Mouse (Mus musculus) heart, embryonic 12.5 days (tissue): ENCODE data around the gene Sept9. TPM values are rescaled to one million over a fixed set of nuclear protein-coding genes. Genes with fewer than 3 reads are reported as not detected.
A peak's percentile ranks its signal among the peaks of the same experiment; 100 is the strongest.
"Not testable (repeated sequence)": the region's sequence is repeated elsewhere in the genome, so short reads cannot be mapped to it uniquely, and the experiment has no call there.

Experiments
- ATAC-seq: fragments of 200-750 bp; cut with Nextera tagmentation; 2 replicates; pipeline ENCODE4 v1.8.0; 2017; ENCODE audit warnings: moderate TSS enrichment, moderate library complexity; ENCODE audit not compliant: insufficient number of reproducible peaks, low FRiP score
- H3K27ac ChIP-seq: fragments of 300-500 bp; sonication (generic); 2 replicates; pipeline ENCODE4 v1.5.1; 2016; ENCODE audit warnings: mild to moderate bottlenecking, moderate library complexity; ENCODE audit not compliant: poor library complexity, severe bottlenecking
- H3K27me3 ChIP-seq: fragments of 300-500 bp; sonication (generic); replicated peaks from 2 replicates; pipeline ENCODE4 v1.6.1; 2016; ENCODE audit warnings: mild to moderate bottlenecking, moderate library complexity
- H3K36me3 ChIP-seq: fragments of 300-500 bp; sonication (generic); 2 replicates; pipeline ENCODE4 v1.6.1; 2016; ENCODE audit warnings: mild to moderate bottlenecking, moderate library complexity
- H3K4me1 ChIP-seq: fragments of 300-500 bp; sonication (generic); replicated peaks from 2 replicates; pipeline ENCODE4 v1.6.1; 2016; ENCODE audit warnings: mild to moderate bottlenecking
- H3K4me2 ChIP-seq: fragments of 300-500 bp; sonication (generic); 2 replicates; pipeline ENCODE4 v1.6.1; 2016; ENCODE audit warnings: mild to moderate bottlenecking, moderate library complexity
- H3K4me3 ChIP-seq: fragments of 300-500 bp; sonication (generic); 2 replicates; pipeline ENCODE4 v1.5.1; 2016; ENCODE audit warnings: mild to moderate bottlenecking
- H3K9ac ChIP-seq: fragments of 300-500 bp; sonication (generic); 2 replicates; pipeline ENCODE4 v1.6.1; 2016; ENCODE audit warnings: mild to moderate bottlenecking, moderate library complexity
- H3K9me3 ChIP-seq: fragments of 300-500 bp; sonication (generic); replicated peaks from 2 replicates; pipeline ENCODE4 v1.6.1; 2016; ENCODE audit warnings: mild to moderate bottlenecking, moderate library complexity
- WGBS: fragments of 180-500 bp; shearing (Covaris S2); methylation state at CpG from one replicate; pipeline ENCODE4 v1.1.7; 2016; 5-methylcytosine and 5-hydroxymethylcytosine counted together
- polyA plus RNA-seq: library from polyadenylated mRNA; unstranded; fragments of >200 nt; fragmentation: Nextera tagmentation; extraction: Ambion mirVana; gene quantifications from 2 replicates; pipeline ENCODE4 v1.2.1, GENCODE M21; 2016

Sept9 gene
- polyA plus RNA-seq, 1 experiment from 2014 or later: 103 TPM

GRCm38 (mm10) chr11:117323976-117324574 lies 124.6 kb downstream of the Sept9 start:
- no peaks in the 10 kb centered on the region for H3K36me3 ChIP-seq
- WGBS: 74% methylated on average over 12 of the region's 12 CpGs
- H3K9me3 ChIP-seq: no peaks in the 10 kb centered on the region
- no peak overlapping the region for H3K9ac ChIP-seq
- H3K4me2 ChIP-seq: no peak overlapping the region
- no peak overlapping the region for H3K27ac ChIP-seq
- ATAC-seq: no peak
- peaks cover 82% of the 10 kb centered on the region for H3K4me1 ChIP-seq
- no peak overlapping the region for H3K4me3 ChIP-seq
- H3K27me3 ChIP-seq: no peaks in the 10 kb centered on the region

GRCm38 (mm10) chr11:117324718-117325117 lies 125.3 kb downstream of the Sept9 start:
- WGBS: 90% methylated on average over 5 of the region's 5 CpGs

DNA sequence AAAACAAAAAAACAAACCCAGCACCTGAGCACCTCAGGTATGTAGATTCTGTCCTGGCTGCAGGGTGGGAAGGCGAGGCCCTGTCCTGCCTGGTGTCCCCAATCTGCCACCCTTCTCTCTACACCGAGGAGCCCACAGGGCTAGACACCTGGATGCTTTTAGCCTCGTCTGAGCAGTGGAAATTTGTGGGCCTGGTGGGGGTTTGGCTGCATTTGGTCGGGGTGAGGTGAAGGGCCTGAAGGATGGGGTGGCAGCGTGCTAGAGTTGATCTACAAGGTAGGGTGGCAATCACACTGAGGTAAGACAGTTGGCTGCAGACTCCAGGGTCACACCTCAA lies 125.6 kb downstream of the Sept9 start:
- no peak overlapping the region for H3K4me2 ChIP-seq
- no peaks in the 10 kb centered on the region for H3K36me3 ChIP-seq
- no peak overlapping the region for H3K4me3 ChIP-seq
- 65% methylated on average over 5 of the region's 5 CpGs for WGBS
- H3K9me3 ChIP-seq: no peaks in the 10 kb centered on the region
- peaks cover 74% of the 10 kb centered on the region for H3K4me1 ChIP-seq
- no peak overlapping the region for H3K27ac ChIP-seq
- H3K9ac ChIP-seq: no peak overlapping the region
- no peaks in the 10 kb centered on the region for H3K27me3 ChIP-seq
- ATAC-seq: no peak

More at GRCm38 (mm10) chr11:117324718-117325117, 125.3 kb downstream of the Sept9 start:
- ATAC-seq, H3K27me3 ChIP-seq, H3K9me3 ChIP-seq, H3K27ac ChIP-seq, H3K4me3 ChIP-seq, H3K4me2 ChIP-seq, H3K36me3 ChIP-seq, H3K9ac ChIP-seq: not testable (repeated sequence)
- peaks cover 76% of the 10 kb centered on the region for H3K4me1 ChIP-seq

GRCm38 (mm10) chr11:117325468-117326139 lies 126.1 kb downstream of the Sept9 start:
- no peak overlapping the region for H3K4me3 ChIP-seq
- 41% methylated on average over 12 of the region's 12 CpGs for WGBS
- H3K4me1 ChIP-seq: peaks cover 74% of the 10 kb centered on the region
- H3K4me2 ChIP-seq: no peak overlapping the region
- no peak overlapping the region for H3K27ac ChIP-seq
- H3K36me3 ChIP-seq: no peaks in the 10 kb centered on the region
- H3K9ac ChIP-seq: no peak overlapping the region
- H3K27me3 ChIP-seq: no peaks in the 10 kb centered on the region
- ATAC-seq: peak; percentile 20; the same call in 1 of the 2 replicates
- no peaks in the 10 kb centered on the region for H3K9me3 ChIP-seq

- no peak overlapping the region for H3K4me3 ChIP-seq
- no peak overlapping the region for H3K4me2 ChIP-seq
- H3K36me3 ChIP-seq: no peaks in the 10 kb centered on the region
- H3K4me1 ChIP-seq: peaks cover 76% of the 10 kb centered on the region
- H3K9ac ChIP-seq: no peak overlapping the region
- no peak overlapping the region for H3K27ac ChIP-seq
- ATAC-seq: no peak
- H3K27me3 ChIP-seq: no peaks in the 10 kb centered on the region
- H3K9me3 ChIP-seq: no peaks in the 10 kb centered on the region
- 63% methylated on average over 4 of the region's 4 CpGs for WGBS
These were observed 126.8 kb downstream of the Sept9 start for GRCm38 (mm10) chr11:117326140-117326725.

- no peaks in the 10 kb centered on the region for H3K27me3 ChIP-seq
- H3K36me3 ChIP-seq: no peaks in the 10 kb centered on the region
- 0 out of 2 replicates have a peak overlapping the region, but pooled peaks have one; percentile 11 for H3K9ac ChIP-seq
- 64% methylated on average over 16 of the region's 16 CpGs for WGBS
- no peak overlapping the region for H3K4me2 ChIP-seq
- no peak overlapping the region for H3K27ac ChIP-seq
- H3K4me3 ChIP-seq: no peak overlapping the region
- no peak for ATAC-seq
- H3K4me1 ChIP-seq: peaks cover 78% of the 10 kb centered on the region
- H3K9me3 ChIP-seq: no peaks in the 10 kb centered on the region
These were observed 127.6 kb downstream of the Sept9 start for GRCm38 (mm10) chr11:117326867-117327600.

GRCm38 (mm10) chr11:117327633-117328032 lies 128.2 kb downstream of the Sept9 start:
- no peaks in the 10 kb centered on the region for H3K9me3 ChIP-seq
- H3K4me2 ChIP-seq: no peak overlapping the region
- 81% methylated on average over 5 of the region's 5 CpGs for WGBS
- no peaks in the 10 kb centered on the region for H3K36me3 ChIP-seq
- H3K4me3 ChIP-seq: no peak overlapping the region
- H3K27ac ChIP-seq: no peak overlapping the region
- peaks cover 76% of the 10 kb centered on the region for H3K4me1 ChIP-seq
- no peak for ATAC-seq
- H3K9ac ChIP-seq: no peak overlapping the region
- H3K27me3 ChIP-seq: no peaks in the 10 kb centered on the region

DNA sequence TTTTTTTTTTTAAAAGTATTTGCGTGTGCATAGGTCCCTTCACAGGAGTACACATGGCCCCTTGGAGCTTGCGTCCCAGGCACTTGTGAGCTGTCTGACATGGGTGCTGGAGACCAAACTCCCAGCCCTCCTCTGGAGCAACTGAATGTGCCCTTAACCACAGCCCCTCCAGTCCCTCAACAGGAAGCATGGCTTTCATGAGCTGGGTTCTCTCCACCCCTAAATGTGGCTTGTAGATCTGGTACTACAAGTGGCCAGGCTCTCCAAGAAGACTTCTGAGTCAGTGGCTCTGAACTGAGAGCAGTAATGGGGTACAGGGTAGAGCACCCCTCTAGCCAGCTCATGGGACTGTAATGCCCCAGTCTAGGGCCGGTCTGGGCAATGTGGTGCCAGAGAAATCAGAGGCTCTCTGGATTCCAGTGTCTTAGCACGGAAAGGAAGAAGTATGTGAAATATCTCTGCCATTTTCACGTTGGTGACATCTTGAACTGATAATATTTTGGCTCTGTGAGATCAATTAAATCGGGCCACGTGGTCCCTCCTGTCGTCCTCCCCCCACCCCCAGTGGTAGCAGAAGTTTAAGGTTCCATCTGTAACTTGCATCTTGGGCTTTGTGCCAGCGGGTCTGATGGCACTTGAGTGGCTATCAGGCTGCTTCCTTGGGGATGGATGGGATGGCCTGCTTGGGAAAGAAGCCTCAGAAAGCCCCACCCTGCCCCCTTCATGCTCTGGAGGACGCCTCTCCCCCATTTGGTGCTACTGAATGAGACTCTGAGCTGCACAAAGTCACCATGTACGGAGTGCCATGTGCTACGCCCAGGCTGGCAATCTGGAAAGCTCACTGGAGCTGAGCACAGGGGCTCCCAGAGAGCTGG lies 130.9 kb downstream of the Sept9 start:
- no peaks in the 10 kb centered on the region for H3K27me3 ChIP-seq
- WGBS: 60% methylated on average over 12 of the region's 12 CpGs
- H3K4me2 ChIP-seq: peak overlapping the region; percentile 85
- H3K4me3 ChIP-seq: no peak overlapping the region
- no peak for ATAC-seq
- H3K9me3 ChIP-seq: no peaks in the 10 kb centered on the region
- H3K4me1 ChIP-seq: peaks cover 78% of the 10 kb centered on the region
- H3K36me3 ChIP-seq: no peaks in the 10 kb centered on the region
- 0 out of 2 replicates have a peak overlapping the region, but pooled peaks have one; percentile 26 for H3K27ac ChIP-seq
- no peak overlapping the region for H3K9ac ChIP-seq

- peaks cover 78% of the 10 kb centered on the region for H3K4me1 ChIP-seq
- WGBS: 12% methylated on average over 7 of the region's 7 CpGs
- H3K4me3 ChIP-seq: no peak overlapping the region
- H3K36me3 ChIP-seq: no peaks in the 10 kb centered on the region
- peak overlapping the region; percentile 84 for H3K27ac ChIP-seq
- H3K27me3 ChIP-seq: no peaks in the 10 kb centered on the region
- no peaks in the 10 kb centered on the region for H3K9me3 ChIP-seq
- no peak; the same call in 1 of the 2 replicates for ATAC-seq
- 0 out of 2 replicates have a peak overlapping the region, but pooled peaks have one; percentile 75 for H3K9ac ChIP-seq
- H3K4me2 ChIP-seq: peak overlapping the region; percentile 85
These were observed 131.4 kb downstream of the Sept9 start for GRCm38 (mm10) chr11:117330951-117331254.

DNA sequence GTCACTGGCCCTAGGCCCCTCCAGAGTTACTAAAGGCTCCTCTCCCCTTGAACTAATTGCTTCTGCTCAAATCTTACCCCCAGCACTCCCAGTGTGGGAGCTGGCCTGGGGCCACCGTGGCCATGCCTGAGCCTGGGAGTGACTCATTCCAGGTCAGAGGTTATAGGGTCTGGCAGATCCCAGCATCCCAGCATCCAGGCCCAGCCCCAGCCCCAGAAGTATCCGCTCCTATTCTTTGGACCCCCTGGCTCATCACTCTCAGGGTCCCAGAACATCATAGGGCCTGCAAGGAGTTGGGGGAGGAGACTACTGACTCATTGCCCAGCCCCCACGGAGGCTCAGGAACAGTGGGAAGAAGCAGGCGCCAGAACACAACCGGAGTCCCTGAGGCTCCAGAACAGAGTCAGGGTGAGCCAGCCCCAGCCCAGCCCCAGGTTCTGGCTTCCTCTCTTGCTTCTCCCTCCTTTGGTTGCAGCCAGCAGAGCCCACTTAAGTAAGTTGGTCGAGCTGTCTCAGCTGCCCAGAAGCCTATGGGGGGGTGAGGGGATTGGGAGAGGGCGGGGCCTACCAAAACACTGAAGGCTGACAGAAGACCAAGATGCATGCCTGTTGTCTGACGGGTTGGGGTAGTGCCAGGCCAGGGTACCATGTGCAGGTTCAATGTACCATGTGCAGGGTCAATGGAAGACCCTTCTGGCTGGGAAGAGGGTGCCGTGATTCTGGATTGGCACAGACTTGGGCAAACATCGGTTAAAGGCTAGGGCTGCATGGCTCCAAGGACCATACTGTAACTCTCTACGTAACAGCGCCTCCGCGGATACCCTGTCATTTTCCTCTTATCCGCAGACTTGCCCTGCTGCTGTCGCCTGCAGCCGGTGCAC lies 132.1 kb downstream of the Sept9 start:
- H3K27me3 ChIP-seq: no peaks in the 10 kb centered on the region
- H3K27ac ChIP-seq: peak overlapping the region; percentile 84
- peak; percentile 15; the same call in 1 of the 2 replicates for ATAC-seq
- peak overlapping the region; percentile 75 for H3K9ac ChIP-seq
- H3K4me3 ChIP-seq: peak overlapping the region; percentile 62
- H3K9me3 ChIP-seq: no peaks in the 10 kb centered on the region
- peaks cover 78% of the 10 kb centered on the region for H3K4me1 ChIP-seq
- 5% methylated on average over 17 of the region's 17 CpGs for WGBS
- H3K36me3 ChIP-seq: no peaks in the 10 kb centered on the region
- H3K4me2 ChIP-seq: peak overlapping the region; percentile 85
